Mouse (Mus musculus) adrenal gland, adult (tissue): ENCODE data around the gene Figla.

ENCODE experiments used
- DNase-seq, 2 experiments: peaks; one replicate each; pipeline ENCODE4 v3.0.0; 2022 to 2023; ENCODE audit warnings: low spot score in 1 of 2; ENCODE audit not compliant: inconsistent age in 2 of 2

Figla gene

DNA sequence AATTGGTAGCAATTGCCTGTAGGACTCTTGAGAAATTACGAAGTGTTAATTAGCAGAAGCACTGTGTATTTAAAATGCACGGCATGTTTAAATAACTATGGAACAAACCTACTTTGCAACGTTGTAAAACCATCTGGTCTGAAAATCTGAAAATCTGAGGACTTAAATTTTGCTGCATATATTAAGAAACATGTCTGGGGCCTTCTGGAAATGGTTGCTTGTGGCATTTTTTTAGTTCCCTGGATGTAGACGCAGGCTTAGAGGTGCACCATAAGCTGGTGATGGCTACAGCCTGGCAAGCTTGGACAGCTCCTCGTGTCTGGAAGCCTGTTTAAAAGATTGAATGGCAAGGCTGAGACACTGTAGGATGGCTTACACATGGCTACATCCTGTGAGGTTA is 53.0 kb downstream of the Figla start:
- DNase-seq, result no peak

GRCm38 (mm10) chr6:86069856-86070255 is 53.9 kb downstream of the Figla start:
- no peak for DNase-seq

- DNase-seq, result no peak
These were observed 54.3 kb downstream of the Figla start for GRCm38 (mm10) chr6:86070277-86070676.
